Mouse (Mus musculus) c-Kit-positive CD71-positive TER-119-negative erythroid progenitor cells, embryonic 14.5 days (primary cell): ENCODE results near the gene Smyd4.

ENCODE experiments used
- DNase-seq: peaks from one replicate; pipeline ENCODE4 v3.0.0-alpha.2; 2013; ENCODE audit warnings: low read depth

Gene Smyd4

DNA sequence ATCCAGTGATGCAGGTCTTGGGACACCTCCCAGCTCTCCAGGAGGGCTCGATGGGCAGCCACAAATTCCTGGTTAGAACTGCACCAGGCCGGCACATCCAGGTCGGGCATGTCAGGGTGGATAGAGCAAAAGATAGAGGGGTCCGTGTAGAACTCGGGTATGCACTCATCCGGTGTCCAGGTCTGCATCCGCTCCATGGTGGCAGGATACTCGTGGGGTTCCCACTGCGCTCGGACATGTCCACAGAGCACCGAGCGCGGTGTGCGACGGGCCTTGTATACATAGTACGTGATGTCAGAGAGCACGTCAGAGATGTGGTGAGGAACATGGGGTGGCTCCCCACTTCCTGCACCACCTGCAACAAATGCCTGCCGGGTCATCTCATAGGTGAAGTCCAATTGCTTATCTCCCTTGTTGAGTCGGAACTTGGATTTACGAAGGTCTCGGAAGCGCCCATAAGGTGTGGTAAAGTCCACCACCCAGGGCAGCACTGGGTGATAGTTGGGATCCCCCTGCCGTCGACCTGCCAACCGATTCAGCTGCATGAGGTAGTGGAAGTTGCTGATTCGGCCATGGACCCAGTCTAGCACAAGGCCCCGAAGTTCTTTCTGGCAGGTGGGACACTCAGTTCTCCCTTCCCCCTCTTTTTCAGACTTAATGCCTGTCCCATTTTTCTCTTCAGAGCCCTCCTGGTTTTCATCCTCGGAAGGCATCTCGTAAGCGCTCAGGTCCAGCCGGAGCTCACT is 104.8 kb downstream of the Smyd4 start:
- no peak for DNase-seq

DNA sequence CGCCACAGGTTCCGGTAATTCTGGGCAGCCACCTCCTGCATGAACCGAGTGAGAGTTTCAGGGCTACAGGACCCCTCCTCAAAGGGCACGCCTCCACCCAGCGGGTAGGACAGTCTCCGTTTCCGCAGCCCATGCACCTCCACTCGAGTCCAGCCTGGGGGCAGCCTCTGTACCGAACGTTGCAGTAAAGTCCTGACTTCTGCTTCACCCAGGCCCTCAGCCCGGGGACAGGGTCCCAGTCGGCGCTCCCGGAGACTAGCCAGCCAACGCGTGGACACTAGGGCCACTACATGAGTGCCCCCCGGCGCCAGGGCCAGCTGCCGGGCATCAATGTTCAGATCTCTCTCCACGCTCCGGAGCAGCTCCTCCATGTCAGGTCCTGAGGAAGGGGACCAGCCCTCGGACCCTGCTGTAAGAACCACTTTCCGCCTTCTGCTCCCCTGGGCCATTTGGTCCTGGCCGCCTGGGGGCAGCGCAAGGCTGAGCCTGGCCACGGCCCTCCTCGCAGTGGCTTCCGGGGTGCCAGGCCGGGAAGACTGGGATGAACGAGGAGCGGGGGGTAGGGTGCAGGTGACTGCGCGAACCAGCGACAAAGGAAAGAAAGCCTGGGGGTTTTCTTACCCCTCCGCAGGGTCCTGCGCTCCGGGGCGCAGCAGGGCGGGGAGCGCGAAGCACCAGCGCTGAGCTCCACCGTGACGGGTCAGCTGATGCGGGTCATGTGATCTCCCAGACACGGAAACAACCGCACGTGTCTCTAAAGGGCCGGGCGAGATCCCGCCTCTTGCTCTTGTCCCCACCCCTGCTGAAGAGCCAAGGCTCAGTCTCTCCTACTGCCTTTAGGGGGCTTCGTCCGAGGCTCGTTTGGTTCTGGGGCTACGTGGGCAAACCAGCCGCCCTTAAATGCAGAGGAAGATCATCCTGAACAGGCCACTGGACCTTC is 106.0 kb downstream of the Smyd4 start, which contains the start of gene Wdr81:
Gene Wdr81, minus strand, starts transcription at position 727 of the 940 bp plus-strand sequence.
- DNase-seq, result peak; percentile 86
